Mouse (Mus musculus) myocyte (in vitro differentiated cells): Measurements from ENCODE around the gene Slc25a26. TPM values are rescaled to one million over a fixed set of nuclear protein-coding genes. Genes with fewer than 3 reads are reported as not detected.

Experiments used
- H3K27me3 ChIP-seq: one replicate; pipeline ENCODE4 v1.6.1; 2011; ENCODE audit not compliant: control insufficient read depth, insufficient read depth, insufficient read length
- H3K36me3 ChIP-seq: one replicate; pipeline ENCODE4 v1.6.1; 2011; ENCODE audit not compliant: control insufficient read depth, insufficient read depth
- H3K4me2 ChIP-seq: one replicate; pipeline ENCODE4 v1.6.1; 2011; ENCODE audit warnings: low read depth, control low read depth
- H3K4me3 ChIP-seq: one replicate; pipeline ENCODE4 v1.5.1; 2011; ENCODE audit warnings: mild to moderate bottlenecking, control low read depth, moderate library complexity
- H3K79me2 ChIP-seq: one replicate; pipeline ENCODE4 v1.6.1; 2011; ENCODE audit not compliant: control insufficient read depth, insufficient read depth
- H3ac ChIP-seq: one replicate; pipeline ENCODE4 v1.6.1; 2011; ENCODE audit not compliant: control insufficient read depth, insufficient read length
- CEBPB ChIP-seq: IDR thresholded peaks from 2 replicates; pipeline ENCODE4 v1.6.1; 2011; ENCODE audit warnings: mild to moderate bottlenecking, moderate library complexity; ENCODE audit not compliant: poor library complexity, insufficient read depth, severe bottlenecking
- E2F4 ChIP-seq: IDR thresholded peaks from one replicate; pipeline ENCODE4 v1.6.1; 2011; ENCODE audit warnings: mild to moderate bottlenecking, control low read depth, moderate library complexity; ENCODE audit not compliant: insufficient read depth
- MAX ChIP-seq: IDR thresholded peaks from one replicate; pipeline ENCODE4 v1.6.1; 2011; ENCODE audit warnings: low read depth, mild to moderate bottlenecking, control low read depth
- MYOD1 ChIP-seq, 3 experiments: IDR thresholded peaks; one replicate each; pipeline ENCODE4 v1.6.1; 2011; ENCODE audit warnings: control low read depth in 2 of 3, low read depth in 2 of 3, mild to moderate bottlenecking in 2 of 3, moderate library complexity in 1 of 3; ENCODE audit not compliant: insufficient read length in 2 of 3, control insufficient read depth in 1 of 3
- MYOG ChIP-seq, 3 experiments: IDR thresholded peaks; one replicate each; pipeline ENCODE4 v1.6.1; 2011; ENCODE audit warnings: control low read depth in 2 of 3, low read depth in 2 of 3, mild to moderate bottlenecking in 2 of 3; ENCODE audit not compliant: insufficient read length in 2 of 3, control insufficient read depth in 1 of 3, insufficient read depth in 1 of 3
- POLR2A ChIP-seq: IDR thresholded peaks from one replicate; pipeline ENCODE4 v1.6.1; 2011; ENCODE audit warnings: low read depth, mild to moderate bottlenecking, control low read depth, moderate library complexity; ENCODE audit not compliant: insufficient read length
- POLR2AphosphoS2 ChIP-seq: IDR thresholded peaks from one replicate; pipeline ENCODE4 v1.6.1; 2011; ENCODE audit warnings: low read depth, control low read depth; ENCODE audit not compliant: insufficient read length
- REST ChIP-seq: IDR thresholded peaks from one replicate; pipeline ENCODE4 v1.6.1; 2011; ENCODE audit warnings: mild to moderate bottlenecking, control low read depth, moderate library complexity; ENCODE audit not compliant: insufficient read depth, insufficient read length
- SRF ChIP-seq: IDR thresholded peaks from one replicate; pipeline ENCODE4 v1.6.1; 2011; ENCODE audit warnings: low read depth; ENCODE audit not compliant: control insufficient read depth, insufficient read length
- TCF12 ChIP-seq: IDR thresholded peaks from one replicate; pipeline ENCODE4 v1.6.1; 2011; ENCODE audit warnings: mild to moderate bottlenecking, control low read depth; ENCODE audit not compliant: poor library complexity, insufficient read depth, severe bottlenecking
- TCF3 ChIP-seq: IDR thresholded peaks from one replicate; pipeline ENCODE4 v1.6.1; 2011; ENCODE audit warnings: low read depth, control low read depth; ENCODE audit not compliant: insufficient read length
- USF1 ChIP-seq: IDR thresholded peaks from one replicate; pipeline ENCODE4 v1.6.1; 2011; ENCODE audit warnings: low read depth, mild to moderate bottlenecking, control low read depth, moderate library complexity
- polyA plus RNA-seq: library from polyadenylated mRNA; unstranded; fragments of >200 nt; fragmentation: generic; extraction: Trizol; gene quantifications from one replicate; pipeline ENCODE4 v1.2.1, GENCODE M21; 2012; ENCODE audit warnings: missing spikeins

Slc25a26 gene
- 4.7 TPM for polyA plus RNA-seq

- Histone ChIP-seq H3K36me3 (no peaks in the 10 kb centered on the region), H3K4me2 (peak within 1 kb of the TSS; percentile 100), H3K27me3 (no peaks in the 10 kb centered on the region), H3K79me2 (no peaks in the 10 kb centered on the region), H3K4me3 (peak within 1 kb of the TSS; percentile 49), H3ac (peak within 1 kb of the TSS; percentile 65)
- peak; percentile 44 for TF ChIP-seq MAX
- no peak for TF ChIP-seq CEBPB
- no peak for TF ChIP-seq POLR2A
- peak in 2 of 3 experiments; percentile 14 to 20 for TF ChIP-seq MYOD1 (IDR thresholded peaks at IDR 0.05; ENCODE audit: control insufficient read depth in 1 of 3, insufficient read length in 2 of 3, low read depth in 2 of 3)
- TF ChIP-seq USF1, result no peak
- no peak for TF ChIP-seq REST
- TF ChIP-seq TCF3, result no peak
- no peak for TF ChIP-seq POLR2AphosphoS2
- TF ChIP-seq MYOG (IDR thresholded peaks at IDR 0.05; ENCODE audit: control insufficient read depth in 1 of 3, insufficient read depth in 1 of 3, insufficient read length in 2 of 3, low read depth in 2 of 3), result no peak
- TF ChIP-seq TCF12, result no peak
Measured at GRCm38 (mm10) chr6:94499897-94500623, at the start of gene Slc25a26. Gene Slc25a26 (plus strand): TSS chr6:94500331.

- H3ac ChIP-seq, result no peak overlapping the region
- no peaks in the 10 kb centered on the region for H3K27me3 ChIP-seq
- TF ChIP-seq E2F4, result no peak
- no peak for TF ChIP-seq TCF12
- no peak for TF ChIP-seq POLR2A
- no peak for TF ChIP-seq MYOD1 (IDR thresholded peaks at IDR 0.05; ENCODE audit: control insufficient read depth in 1 of 3, insufficient read length in 2 of 3, low read depth in 2 of 3)
- no peak for TF ChIP-seq POLR2AphosphoS2
- no peak for TF ChIP-seq CEBPB
- no peak for TF ChIP-seq SRF
- TF ChIP-seq REST, result no peak
- TF ChIP-seq MYOG (IDR thresholded peaks at IDR 0.05; ENCODE audit: control insufficient read depth in 1 of 3, insufficient read depth in 1 of 3, insufficient read length in 2 of 3, low read depth in 2 of 3), result no peak
- no peak for TF ChIP-seq USF1
- no peak for TF ChIP-seq MAX
- TF ChIP-seq TCF3, result no peak
- no peak overlapping the region for H3K4me3 ChIP-seq
- no peak overlapping the region for H3K4me2 ChIP-seq
- no peaks in the 10 kb centered on the region for H3K79me2 ChIP-seq
- H3K36me3 ChIP-seq, result no peaks in the 10 kb centered on the region
Measured at GRCm38 (mm10) chr6:94464037-94464891, 35.9 kb upstream of the Slc25a26 start.

GRCm38 (mm10) chr6:94466508-94467205 lies 33.5 kb upstream of the Slc25a26 start:
- no peak for TF ChIP-seq SRF
- no peak for TF ChIP-seq MAX
- TF ChIP-seq MYOG (IDR thresholded peaks at IDR 0.05; ENCODE audit: control insufficient read depth in 1 of 3, insufficient read depth in 1 of 3, insufficient read length in 2 of 3, low read depth in 2 of 3), result no peak
- TF ChIP-seq E2F4, result no peak
- TF ChIP-seq REST, result no peak
- TF ChIP-seq TCF12, result no peak
- no peak for TF ChIP-seq TCF3
- TF ChIP-seq POLR2A, result no peak
- no peak for TF ChIP-seq MYOD1 (IDR thresholded peaks at IDR 0.05; ENCODE audit: control insufficient read depth in 1 of 3, insufficient read length in 2 of 3, low read depth in 2 of 3)
- TF ChIP-seq CEBPB, result no peak
- no peak for TF ChIP-seq USF1
- no peak for TF ChIP-seq POLR2AphosphoS2
- Histone ChIP-seq H3K79me2 (no peaks in the 10 kb centered on the region), H3K27me3 (no peaks in the 10 kb centered on the region), H3K36me3 (no peaks in the 10 kb centered on the region), H3ac (no peak overlapping the region), H3K4me3 (no peak overlapping the region), H3K4me2 (no peak overlapping the region)

- no peaks in the 10 kb centered on the region for H3K27me3 ChIP-seq
- TF ChIP-seq POLR2AphosphoS2 (no peak), USF1 (no peak), MYOD1 (IDR thresholded peaks at IDR 0.05; ENCODE audit: control insufficient read depth in 1 of 3, insufficient read length in 2 of 3, low read depth in 2 of 3) (no peak), SRF (no peak), TCF12 (no peak), MYOG (IDR thresholded peaks at IDR 0.05; ENCODE audit: control insufficient read depth in 1 of 3, insufficient read depth in 1 of 3, insufficient read length in 2 of 3, low read depth in 2 of 3) (no peak), E2F4 (no peak), MAX (no peak), REST (no peak), POLR2A (no peak), TCF3 (no peak), CEBPB (no peak)
- H3K36me3 ChIP-seq, result no peaks in the 10 kb centered on the region
- H3K4me3 ChIP-seq, result no peak overlapping the region
- H3ac ChIP-seq, result no peak overlapping the region
- H3K79me2 ChIP-seq, result no peaks in the 10 kb centered on the region
- no peak overlapping the region for H3K4me2 ChIP-seq
Measured at GRCm38 (mm10) chr6:94492739-94493138, 7.4 kb upstream of the Slc25a26 start.
